34 mouse cellular contexts compared by ENCODE assay signal in the genomic region with DNA sequence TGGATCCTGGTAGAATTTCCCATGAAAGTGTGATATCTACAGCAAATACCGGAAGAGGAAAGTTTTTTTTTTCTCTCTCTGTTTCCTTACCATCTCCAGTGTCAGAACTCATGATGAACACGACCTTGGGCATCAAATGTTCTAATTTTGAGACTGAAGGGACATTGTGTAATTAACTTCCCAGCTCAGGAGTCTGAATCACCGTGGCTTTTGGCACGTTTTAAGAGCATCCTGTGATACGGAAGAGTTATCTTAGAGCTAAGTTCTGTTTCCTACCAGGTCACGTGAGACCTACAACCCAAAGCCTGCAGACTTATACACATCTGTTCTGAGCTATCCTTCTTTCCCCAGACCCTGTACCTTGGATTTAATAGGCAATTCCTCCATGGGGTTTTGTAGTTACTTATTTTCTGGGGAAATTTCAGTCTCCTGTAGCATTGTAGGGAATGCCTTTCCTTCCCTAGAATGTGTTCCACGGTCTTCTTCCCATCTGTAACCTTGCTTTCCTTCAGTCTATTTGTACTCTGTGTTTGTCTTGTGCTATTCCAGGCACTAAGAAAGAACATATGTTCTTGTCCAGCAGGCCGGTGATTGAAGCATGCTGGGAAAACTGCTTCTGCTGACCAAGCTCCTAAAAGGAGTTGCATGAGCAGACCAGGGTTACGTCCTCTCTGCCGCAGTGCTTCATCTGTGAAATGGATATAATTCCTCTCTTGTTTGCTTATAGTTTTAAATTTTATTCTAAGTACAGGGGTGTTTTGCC. TPM values are rescaled to one million over a fixed set of nuclear protein-coding genes. Genes with fewer than 3 reads are reported as not detected.
DNase-seq lines count a peak whose midpoint lies in the region; ATAC-seq and TF ChIP-seq lines count a peak whose summit lies in the region.
"Had no signal": no experiment of that assay in that cellular context is flagged by ENCODE, and none has a peak within 500 bp of the region (broad histone marks: within the 10 kb centered on the region; RNA-seq: fewer than 3 reads in every experiment).

No protein-coding gene starts in this region.

- no peaks in the 10 kb centered on the region for H3K36me3 ChIP-seq in liver, postnatal 0 days (replicated peaks; ENCODE audit: insufficient read depth, low read length)
- H3K36me3 ChIP-seq in liver, embryonic 12.5 days = no peaks in the 10 kb centered on the region
- no peaks in the 10 kb centered on the region for H3K36me3 ChIP-seq in hindbrain, embryonic 11.5 days (ENCODE audit: control insufficient read depth, insufficient read depth, low read length)
- H3K36me3 ChIP-seq: embryonic facial prominence, embryonic 12.5 days; hindbrain, embryonic 10.5 days; kidney, embryonic 15.5 days; liver, embryonic 15.5 days; lung, embryonic 15.5 days; stomach, embryonic 15.5 days had no signal

- H3K4me1 ChIP-seq in liver, postnatal 0 days (ENCODE audit: insufficient read depth) = no peaks in the 10 kb centered on the region
- no peaks in the 10 kb centered on the region for H3K4me1 ChIP-seq in liver, embryonic 12.5 days
- H3K4me1 ChIP-seq in brown adipose tissue, adult 24 weeks (ENCODE audit: control insufficient read depth, insufficient read depth, insufficient read length, low read length) = peaks cover 2% of the 10 kb centered on the region
- no peaks in the 10 kb centered on the region for H3K4me1 ChIP-seq in hindbrain, embryonic 11.5 days (replicated peaks; ENCODE audit: control insufficient read depth, insufficient read depth, low read length)
- H3K4me1 ChIP-seq: embryonic facial prominence, embryonic 12.5 days; liver, embryonic 15.5 days; lung, embryonic 15.5 days; stomach, embryonic 15.5 days had no signal

- no peak overlapping the region for H3K9ac ChIP-seq in liver, postnatal 0 days (replicated peaks)
- H3K9ac ChIP-seq in liver, embryonic 12.5 days = no peak overlapping the region
- no peak overlapping the region for H3K9ac ChIP-seq in hindbrain, embryonic 11.5 days (ENCODE audit: low read depth, low read length)
- H3K9ac ChIP-seq: embryonic facial prominence, embryonic 12.5 days; kidney, embryonic 15.5 days; liver, embryonic 15.5 days; lung, embryonic 15.5 days; stomach, embryonic 15.5 days had no signal

- no peak overlapping the region for H3K27ac ChIP-seq in liver, postnatal 0 days (ENCODE audit: low read depth)
- no peak overlapping the region for H3K27ac ChIP-seq in liver, embryonic 12.5 days
- 0 out of 2 replicates have a peak overlapping the region, but pooled peaks have one; percentile 3 for H3K27ac ChIP-seq in brown adipose tissue, adult 24 weeks (replicated peaks; ENCODE audit: low read depth, low read length)
- no peak overlapping the region for H3K27ac ChIP-seq in hindbrain, embryonic 11.5 days (ENCODE audit: low read depth, low read length)
- H3K27ac ChIP-seq: embryonic facial prominence, embryonic 12.5 days; hindbrain, embryonic 10.5 days; kidney, embryonic 15.5 days; liver, embryonic 15.5 days; lung, embryonic 15.5 days; stomach, embryonic 15.5 days had no signal

- TF ChIP-seq CTCF in liver, postnatal 0 days (IDR thresholded peaks at IDR 0.05; ENCODE audit: low read depth) = no peak

- no peaks in the 10 kb centered on the region for H3K27me3 ChIP-seq in liver, postnatal 0 days (ENCODE audit: insufficient read depth, low read length)
- no peaks in the 10 kb centered on the region for H3K27me3 ChIP-seq in liver, embryonic 12.5 days (replicated peaks)
- no peaks in the 10 kb centered on the region for H3K27me3 ChIP-seq in hindbrain, embryonic 11.5 days (ENCODE audit: control insufficient read depth, insufficient read depth, low read length)
- H3K27me3 ChIP-seq: embryonic facial prominence, embryonic 12.5 days; kidney, embryonic 15.5 days; liver, embryonic 15.5 days; lung, embryonic 15.5 days; stomach, embryonic 15.5 days had no signal

- H3K4me2 ChIP-seq in liver, postnatal 0 days (ENCODE audit: low read depth, low read length) = no peak overlapping the region
- H3K4me2 ChIP-seq in liver, embryonic 12.5 days = no peak overlapping the region
- H3K4me2 ChIP-seq in hindbrain, embryonic 11.5 days (replicated peaks; ENCODE audit: low read depth, low read length) = no peak overlapping the region
- H3K4me2 ChIP-seq: embryonic facial prominence, embryonic 12.5 days; kidney, embryonic 15.5 days; liver, embryonic 15.5 days; lung, embryonic 15.5 days; midbrain, embryonic 11.5 days; stomach, embryonic 15.5 days had no signal

- DNase-seq in cerebellum, adult 9-10 months = peak; percentile 52
- no peak for DNase-seq in cerebellum, adult 8-10 months
- peak; percentile 78 for DNase-seq in heart, adult 11 months
- DNase-seq in heart, postnatal 36 days = no peak
- no peak for DNase-seq in liver, postnatal 0 days
- DNase-seq in hindbrain, embryonic 11.5 days (ENCODE audit: low spot score) = no peak
- DNase-seq: adrenal gland, adult 2 months; adrenal gland, postnatal 36 days; B cell, adult 2 months; embryo, embryonic 11 days; gastrocnemius, postnatal 10 days; kidney, adult 18-20 months; kidney, postnatal 36 days; layer of hippocampus, postnatal 36 days; liver; right cerebral cortex, postnatal 25 days; thymus, adult 2 months; thymus, postnatal 36 days had no signal

- peak; percentile 75 for TF ChIP-seq EP300 in liver, postnatal 0 days (IDR thresholded peaks at IDR 0.05; ENCODE audit: low read depth)

- intact Hi-C loops in heart, postnatal 36 days (cut with DNase I) = no loop called here

- H3K4me3 ChIP-seq in liver, postnatal 0 days (ENCODE audit: low read depth, low read length) = no peak overlapping the region
- H3K4me3 ChIP-seq in liver, embryonic 12.5 days = no peak overlapping the region
- no peak overlapping the region for H3K4me3 ChIP-seq in brown adipose tissue, adult 24 weeks (ENCODE audit: insufficient read depth, low read depth, low read length)
- no peak overlapping the region for H3K4me3 ChIP-seq in hindbrain, embryonic 11.5 days (ENCODE audit: low read depth, low read length)
- H3K4me3 ChIP-seq: embryonic facial prominence, embryonic 12.5 days; hindbrain, embryonic 10.5 days; kidney, embryonic 15.5 days; liver, embryonic 15.5 days; lung, embryonic 15.5 days; stomach, embryonic 15.5 days had no signal

- no peaks in the 10 kb centered on the region for H3K9me3 ChIP-seq in liver, postnatal 0 days (ENCODE audit: low read length)
- H3K9me3 ChIP-seq in liver, embryonic 12.5 days (replicated peaks) = no peaks in the 10 kb centered on the region
- no peaks in the 10 kb centered on the region for H3K9me3 ChIP-seq in hindbrain, embryonic 11.5 days (ENCODE audit: control insufficient read depth, low read length)
- H3K9me3 ChIP-seq: embryonic facial prominence, embryonic 12.5 days; hindbrain, embryonic 10.5 days; kidney, embryonic 15.5 days; liver, embryonic 15.5 days; lung, embryonic 15.5 days; stomach, embryonic 15.5 days had no signal

- 67% methylated on average over 10 of the region's 10 CpGs for WGBS in liver, postnatal 0 days (ENCODE audit: insufficient replicate concordance)
- 57% methylated on average over 10 of the region's 10 CpGs for WGBS in liver, embryonic 12.5 days (ENCODE audit: insufficient replicate concordance)
- 86% methylated on average over 10 of the region's 10 CpGs for WGBS in hindbrain, embryonic 11.5 days

- 0 out of 2 replicates have a peak, but pooled peaks have one; percentile 15 for ATAC-seq in liver, postnatal 0 days
- ATAC-seq in liver, embryonic 12.5 days = no peak
- ATAC-seq in hindbrain, embryonic 11.5 days (ENCODE audit: low FRiP score) = no peak
- ATAC-seq: activated CD4-positive, CD25-positive, alpha-beta regulatory T cell, adult 4 months; forebrain, embryonic 14.5 days; hindbrain, embryonic 16.5 days; midbrain, embryonic 16.5 days had no signal

RNA-seq across cellular contexts. Expression of a gene that starts 24.2 kb away (rescaled TPM):
- 10 to 100 TPM; 10.4 to 10.7 TPM for total RNA-seq in heart, postnatal 36 days (2021)
- polyA plus RNA-seq in liver, postnatal 0 days (2015; fragmentation: Nextera tagmentation; extraction: Ambion mirVana) = 29.8 and 34.0 TPM in 2 replicates
- 8.2 and 10.6 TPM in 2 replicates for polyA plus RNA-seq in liver, embryonic 12.5 days (2016; fragmentation: Nextera tagmentation; extraction: Ambion mirVana)
- 40.4 and 42.1 TPM in 2 replicates for polyA plus RNA-seq in brown adipose tissue, adult 24 weeks (2012; ENCODE audit: insufficient read depth, insufficient read length, missing spikeins)
- polyA plus RNA-seq in hindbrain, embryonic 11.5 days (2014; fragmentation: Nextera tagmentation; extraction: Ambion mirVana) = 15.3 and 16.1 TPM in 2 replicates

RNA-seq across cellular contexts. Expression of a gene that starts 32.6 kb away (rescaled TPM):
- total RNA-seq in heart, postnatal 36 days (2021) = under 1 TPM; 0.06 to 0.08 TPM
- 12.1 and 13.2 TPM in 2 replicates for polyA plus RNA-seq in liver, postnatal 0 days (2015; fragmentation: Nextera tagmentation; extraction: Ambion mirVana)
- 0.72 and 0.79 TPM in 2 replicates for polyA plus RNA-seq in liver, embryonic 12.5 days (2016; fragmentation: Nextera tagmentation; extraction: Ambion mirVana)
- polyA plus RNA-seq in brown adipose tissue, adult 24 weeks (2012; ENCODE audit: insufficient read depth, insufficient read length, missing spikeins) = not detected in 2 replicates
- 0.03 TPM in 1 of 2 replicates, not detected in the other for polyA plus RNA-seq in hindbrain, embryonic 11.5 days (2014; fragmentation: Nextera tagmentation; extraction: Ambion mirVana)
- total RNA-seq: layer of hippocampus, adult 8-10 months; layer of hippocampus, postnatal 36 days; left cerebral cortex, postnatal 14 days had no signal
- polyA plus RNA-seq: neural tube, embryonic 11.5 days had no signal

RNA-seq across cellular contexts. Expression of a gene that starts 53.2 kb away (rescaled TPM):
- 10 to 100 TPM; 27.1 to 30.3 TPM for total RNA-seq in heart, postnatal 36 days (2021)
- polyA plus RNA-seq in liver, postnatal 0 days (2015; fragmentation: Nextera tagmentation; extraction: Ambion mirVana) = 19.2 and 19.3 TPM in 2 replicates
- 41.7 and 45.2 TPM in 2 replicates for polyA plus RNA-seq in liver, embryonic 12.5 days (2016; fragmentation: Nextera tagmentation; extraction: Ambion mirVana)
- 38.1 and 48.7 TPM in 2 replicates for polyA plus RNA-seq in brown adipose tissue, adult 24 weeks (2012; ENCODE audit: insufficient read depth, insufficient read length, missing spikeins)
- 56.9 and 61.0 TPM in 2 replicates for polyA plus RNA-seq in hindbrain, embryonic 11.5 days (2014; fragmentation: Nextera tagmentation; extraction: Ambion mirVana)

Comparison
In these comparisons a context has a peak if more than half of its experiments do, and no peak if none do; other contexts are left out.
1. DNase-seq: peak in cerebellum, adult 9-10 months (single experiment) and heart, adult 11 months (single experiment); none in cerebellum, adult 8-10 months (single experiment), heart, postnatal 36 days (0 of 2), liver, postnatal 0 days (single experiment) and hindbrain, embryonic 11.5 days (single experiment).